Mouse (Mus musculus) embryo, embryonic 10 days (tissue): ENCODE data around the gene Adam22.

Experiments used
- DNase-seq: peaks from one replicate; pipeline ENCODE4 v3.0.0-alpha.2; 2015; ENCODE audit warnings: low spot score

Adam22 gene

DNA sequence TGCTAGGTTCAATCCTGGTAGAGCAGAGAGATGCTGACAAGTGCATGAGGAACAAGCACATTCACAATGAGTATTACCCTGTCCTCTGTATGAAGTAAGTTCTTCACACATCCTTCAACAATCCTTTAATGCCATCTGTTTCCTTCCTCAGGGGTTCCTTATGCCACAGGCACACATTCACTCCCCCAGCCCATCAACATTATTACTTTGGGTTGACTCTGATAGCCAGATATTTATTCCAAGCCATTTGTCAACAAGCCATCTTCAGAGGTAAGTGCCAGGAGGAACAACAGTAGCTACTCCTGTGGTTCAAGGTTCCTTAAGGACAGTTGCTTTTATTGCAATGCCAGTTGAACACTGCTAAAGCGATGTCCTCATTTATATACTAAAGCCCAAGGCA is 216.3 kb downstream of the Adam22 start:
- no peak for DNase-seq

DNA sequence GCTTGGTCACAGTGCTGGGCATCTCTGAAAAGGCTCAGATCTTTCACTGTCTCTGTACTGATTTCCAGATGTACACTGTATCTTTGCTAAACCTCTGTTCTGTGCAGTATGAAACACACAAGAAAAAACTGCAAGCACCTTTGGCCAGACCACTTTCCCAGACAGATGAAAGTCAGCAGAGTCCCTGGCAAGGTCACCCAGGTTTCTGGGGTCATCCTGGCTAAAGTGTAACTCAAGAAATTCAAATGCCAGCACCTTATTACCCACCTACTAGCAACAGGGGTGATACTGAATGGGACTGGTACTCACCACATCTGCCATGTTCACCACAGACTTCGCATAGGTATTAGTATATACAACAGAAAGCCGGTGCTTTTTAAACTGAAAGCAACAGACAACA is 221.8 kb downstream of the Adam22 start:
- DNase-seq, result no peak

DNA sequence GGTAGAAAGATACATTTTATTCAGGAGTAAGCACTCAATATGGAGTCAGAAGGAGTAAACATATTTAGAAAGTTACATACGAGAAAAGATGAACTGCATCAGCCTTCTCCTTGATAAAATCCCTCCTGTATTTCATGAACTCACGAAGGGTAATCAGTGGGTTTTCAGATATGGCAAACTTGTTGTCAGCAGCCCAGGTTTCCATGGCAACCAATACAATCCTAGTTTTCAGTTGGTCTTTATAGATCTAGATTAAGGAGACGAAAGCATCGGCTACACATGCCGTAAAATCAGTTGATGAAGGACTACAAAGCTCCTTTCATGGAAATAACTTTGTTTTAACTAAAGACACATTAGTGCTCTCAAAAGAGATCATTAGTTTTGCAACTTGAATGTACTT is 222.5 kb downstream of the Adam22 start:
- peak; percentile 26 for DNase-seq

DNA sequence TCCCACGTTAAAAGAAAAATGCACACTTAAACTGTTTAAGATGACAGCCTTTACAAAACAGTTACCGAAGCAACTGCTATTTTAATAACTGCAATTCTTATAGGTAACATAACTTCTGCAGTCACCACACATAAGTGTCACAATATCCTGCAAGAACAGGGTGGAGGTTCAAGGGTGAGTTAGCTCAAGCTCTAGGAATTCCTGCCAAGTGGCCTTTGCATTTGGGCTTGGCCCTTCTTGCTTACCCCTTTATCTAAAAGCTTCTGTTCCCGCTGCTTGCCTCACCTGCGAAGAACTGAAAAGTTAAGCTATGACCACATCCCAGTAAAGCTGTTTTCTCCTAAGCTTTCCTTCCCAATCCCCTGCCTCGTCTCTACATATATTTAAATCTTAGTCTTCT is 235.4 kb downstream of the Adam22 start:
- DNase-seq, result no peak

DNA sequence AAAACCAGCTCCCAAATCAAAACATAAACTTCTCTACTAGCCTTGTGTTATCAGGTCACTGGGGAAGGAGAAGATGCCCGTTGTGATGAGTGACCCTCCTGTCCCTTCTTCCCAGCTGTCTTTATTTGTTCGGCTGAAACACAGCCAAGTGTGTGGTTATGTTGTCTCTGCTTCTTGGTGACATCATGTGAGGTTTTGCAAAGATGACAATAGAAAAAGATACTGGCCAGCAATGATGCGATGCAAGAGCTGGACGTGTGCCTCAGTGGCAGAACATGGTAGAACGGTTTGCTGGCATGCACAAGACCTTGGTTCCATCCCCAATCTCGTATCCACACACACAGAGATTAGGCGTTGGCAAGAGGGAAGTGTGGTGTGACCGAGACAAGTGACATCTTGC is 236.0 kb downstream of the Adam22 start:
- DNase-seq, result no peak

DNA sequence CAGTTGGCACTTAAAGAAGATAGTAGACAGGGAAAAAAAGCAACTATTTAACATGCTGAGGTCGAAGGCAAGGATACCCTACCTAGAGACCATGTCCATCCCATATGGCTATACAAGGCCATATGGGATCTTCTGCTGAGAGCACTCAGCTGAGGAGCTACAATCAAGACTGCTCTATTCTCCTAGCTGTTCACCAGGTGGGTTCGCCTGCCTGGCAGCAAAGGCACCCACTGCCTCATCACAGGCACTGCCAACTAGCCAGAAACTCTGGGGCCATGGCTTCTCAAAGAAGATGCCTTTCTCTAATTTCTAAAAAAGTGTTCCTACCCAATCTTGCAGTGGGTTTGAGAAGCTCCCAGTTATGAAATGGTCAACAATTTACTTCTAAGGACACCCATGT is 238.2 kb downstream of the Adam22 start:
- no peak for DNase-seq

DNA sequence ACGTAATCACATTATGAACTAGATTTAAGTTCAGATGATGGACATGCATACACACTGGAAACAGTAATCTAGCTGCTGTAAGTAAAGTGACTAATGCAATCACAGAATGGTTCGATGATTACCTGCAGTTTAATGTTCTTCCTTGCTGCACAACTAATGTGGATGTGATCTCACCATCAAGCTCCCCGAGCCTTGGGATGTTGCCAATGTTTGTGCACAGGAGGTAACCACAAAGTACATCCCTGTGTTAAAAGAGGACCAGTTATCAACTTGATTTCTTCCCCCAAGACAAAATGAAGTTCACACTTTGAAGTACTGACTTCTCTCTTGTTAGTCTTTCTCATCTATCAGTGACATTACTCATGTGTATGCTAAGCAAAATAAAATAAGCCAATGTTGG is 247.0 kb downstream of the Adam22 start:
- DNase-seq, result no peak

DNA sequence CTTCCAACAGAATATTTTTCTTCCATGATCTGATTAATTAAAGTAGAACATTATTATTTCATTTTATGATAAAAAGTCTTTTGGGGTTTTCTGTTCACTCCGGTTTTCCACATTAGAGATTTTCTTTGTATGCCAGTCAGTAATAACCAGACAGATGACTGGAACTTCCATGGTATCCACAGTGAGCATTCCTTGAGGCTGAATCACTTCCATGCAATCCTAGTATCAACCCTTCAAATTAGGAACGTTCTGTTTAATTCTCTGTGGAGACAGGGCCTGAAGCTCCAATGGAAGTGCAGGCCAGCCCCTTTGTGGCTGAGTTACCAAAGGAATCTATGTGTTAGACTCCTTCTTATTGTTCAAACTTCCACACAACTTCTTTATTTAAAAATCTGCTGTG is 247.9 kb downstream of the Adam22 start:
- DNase-seq, result no peak

DNA sequence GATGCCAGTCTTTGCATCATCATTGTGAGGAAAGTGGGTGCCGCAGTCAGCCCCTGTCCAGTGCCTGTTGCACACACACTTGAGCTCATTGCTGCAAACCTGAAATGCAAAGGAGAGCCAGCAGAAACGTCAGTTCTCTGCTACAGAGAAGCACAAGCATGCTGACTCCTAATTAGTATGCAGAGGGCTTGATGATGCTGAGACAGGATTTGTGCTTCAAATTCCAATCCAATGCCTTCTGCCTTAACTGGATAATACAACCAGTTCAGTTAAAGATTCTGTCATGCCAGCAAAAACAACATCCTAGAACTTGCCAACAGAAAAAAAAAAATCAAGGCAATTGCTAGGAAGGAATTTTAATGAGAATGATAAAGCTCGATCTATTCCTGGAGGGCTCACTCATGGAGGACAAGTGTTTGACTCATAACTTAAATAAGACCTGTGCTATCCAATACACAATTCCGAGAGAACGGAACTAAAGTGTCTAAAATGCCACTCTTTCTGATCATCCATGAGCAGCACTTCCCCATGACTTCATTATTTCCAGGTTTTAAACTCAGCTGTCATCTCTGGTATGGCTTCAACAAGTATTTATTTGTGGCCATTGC is 251.3 kb downstream of the Adam22 start:
- no peak for DNase-seq

DNA sequence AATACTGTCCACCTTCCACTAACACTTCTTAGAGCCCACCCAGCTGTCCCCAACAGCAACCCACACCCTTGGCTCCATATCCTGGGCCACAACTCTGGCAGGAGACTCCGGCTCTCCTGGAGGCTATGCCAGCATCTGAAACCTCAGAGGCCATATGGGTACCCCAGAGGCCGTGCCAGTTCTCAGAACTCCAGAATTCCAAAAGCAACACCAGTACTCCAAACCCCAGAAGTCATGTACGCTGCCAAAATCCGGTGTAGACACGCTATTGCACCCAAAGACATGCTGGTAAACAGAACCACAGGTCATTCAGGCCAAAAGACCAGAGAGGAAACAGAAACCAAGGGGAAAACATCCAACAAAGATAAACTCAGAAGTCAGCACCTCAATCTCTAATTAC is 255.7 kb downstream of the Adam22 start:
- no peak for DNase-seq

DNA sequence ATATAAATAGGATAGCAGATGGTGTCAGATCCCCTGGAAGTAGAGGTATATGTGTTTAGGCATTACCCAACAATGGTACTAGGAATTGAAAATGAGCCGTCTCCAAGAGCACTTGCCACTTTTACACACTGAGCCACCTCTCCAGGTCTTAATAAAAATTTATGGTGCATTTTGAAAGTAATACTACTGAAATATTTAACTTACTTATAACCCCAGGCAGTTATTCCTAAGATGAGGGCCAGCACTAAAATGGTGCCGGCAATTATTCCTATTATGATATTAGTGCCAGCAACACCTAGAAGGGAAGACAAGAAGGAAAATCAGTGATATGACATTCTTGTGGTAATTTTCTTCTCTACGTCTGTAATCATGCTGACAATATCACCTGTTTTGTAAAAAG is 256.3 kb downstream of the Adam22 start:
- DNase-seq, result no peak

DNA sequence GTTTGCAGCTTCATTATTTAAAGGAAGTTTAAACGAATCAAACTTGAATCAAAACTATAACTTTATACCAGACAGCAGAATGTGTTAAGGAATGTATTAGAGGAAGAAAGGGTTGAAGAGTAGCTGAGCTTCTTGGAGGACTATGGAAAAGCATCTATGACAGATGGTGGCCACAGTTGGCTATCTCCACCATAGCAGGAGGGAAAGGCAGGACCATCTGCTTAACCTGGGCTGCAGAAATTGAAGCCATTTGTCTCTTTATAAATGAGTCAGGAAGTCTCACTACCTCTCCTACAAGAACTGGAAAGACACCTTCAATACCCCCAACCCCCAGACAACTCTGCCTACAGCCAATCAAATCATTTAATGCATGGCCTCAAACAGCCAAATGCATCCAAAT is 272.3 kb downstream of the Adam22 start:
- DNase-seq, result no peak

DNA sequence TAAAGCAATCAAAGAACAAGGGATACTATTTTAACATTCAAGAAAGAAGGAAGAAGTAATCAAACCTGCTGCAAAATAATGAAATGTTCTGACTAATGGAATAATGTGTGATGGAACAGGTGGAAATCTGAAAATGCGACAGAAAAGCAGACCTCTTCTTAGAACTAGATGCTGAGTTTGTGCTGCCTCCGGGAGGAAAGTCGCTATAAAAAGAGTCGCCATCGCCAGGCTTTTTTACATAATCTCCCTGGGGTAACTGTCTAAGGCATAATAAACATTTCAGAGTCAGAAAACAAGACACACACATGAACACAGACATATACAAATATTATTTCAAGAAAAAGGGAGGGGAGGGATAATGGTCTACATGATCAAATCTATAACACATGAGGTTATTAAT is 273.0 kb downstream of the Adam22 start:
- no peak for DNase-seq

DNA sequence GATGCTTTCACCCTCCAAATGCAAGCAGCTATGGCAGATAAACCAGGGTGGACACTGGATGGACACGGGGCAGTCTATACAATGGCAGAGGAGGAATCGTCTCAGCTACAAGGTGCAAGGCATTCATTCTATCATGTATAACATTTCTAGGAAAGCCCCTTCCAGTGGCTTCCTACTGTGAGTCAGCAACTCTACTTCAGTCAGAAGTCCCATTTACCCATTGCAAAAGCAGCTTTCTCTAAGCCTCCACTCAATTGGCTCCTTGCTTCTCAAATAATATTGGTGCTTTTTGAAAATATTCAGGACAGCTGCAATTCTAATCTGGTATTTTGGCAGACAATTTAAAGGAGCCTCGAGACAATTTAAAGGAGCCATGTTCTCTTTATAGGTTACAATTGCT is 279.8 kb downstream of the Adam22 start:
- no peak for DNase-seq

DNA sequence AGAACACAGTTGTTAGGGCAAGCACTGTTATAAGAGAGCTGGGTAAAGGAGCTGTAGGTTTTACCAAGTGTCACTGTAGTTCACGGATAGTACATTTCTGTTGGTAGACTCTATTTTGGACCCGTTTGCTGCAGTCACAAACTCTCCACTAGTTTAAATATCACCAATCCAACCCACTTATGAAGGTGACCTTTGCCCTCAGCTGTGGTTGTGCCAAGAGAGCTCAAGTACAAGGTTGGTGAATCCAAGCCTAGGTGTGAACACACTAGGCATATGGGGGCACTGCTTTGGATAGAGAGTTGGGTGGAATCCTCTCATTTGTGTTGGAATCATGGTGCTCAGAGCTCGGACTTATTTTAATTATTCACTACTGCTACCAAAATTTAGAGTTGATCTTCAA is 282.3 kb downstream of the Adam22 start:
- DNase-seq, result no peak

DNA sequence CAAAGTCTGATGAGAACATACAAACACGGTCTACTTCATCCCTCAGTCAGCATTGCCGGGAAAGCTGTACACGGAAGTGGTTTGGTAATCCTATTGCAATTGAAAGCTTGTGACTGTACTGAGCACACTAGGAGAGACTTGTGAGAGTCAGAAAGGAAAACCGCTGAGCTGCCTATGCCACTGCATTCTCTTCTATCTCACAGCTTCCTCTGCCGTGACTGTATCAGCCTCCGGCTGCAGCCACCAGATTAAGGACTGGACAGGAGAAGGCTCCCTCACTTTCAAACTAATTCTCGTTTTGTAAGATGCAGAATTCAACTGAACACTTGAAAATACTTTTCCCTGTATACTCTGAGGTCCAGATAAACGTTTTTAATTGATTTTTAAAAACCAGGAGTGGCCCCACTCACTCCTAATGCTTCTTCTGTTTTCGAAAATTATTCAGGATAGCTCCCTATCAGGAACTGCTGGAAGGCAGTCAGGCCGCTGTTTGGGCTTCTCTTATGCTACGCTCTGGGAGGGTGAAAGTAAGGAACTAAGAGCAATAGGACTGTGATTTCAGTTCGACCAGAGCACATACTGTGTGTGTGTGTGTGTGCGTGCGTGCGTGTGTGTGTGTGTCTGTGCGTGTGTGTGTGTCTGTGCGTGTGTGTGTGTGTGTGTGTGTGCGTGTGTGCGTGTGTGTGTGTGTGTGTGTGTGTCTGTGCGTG is 285.0 kb downstream of the Adam22 start:
- no peak for DNase-seq

DNA sequence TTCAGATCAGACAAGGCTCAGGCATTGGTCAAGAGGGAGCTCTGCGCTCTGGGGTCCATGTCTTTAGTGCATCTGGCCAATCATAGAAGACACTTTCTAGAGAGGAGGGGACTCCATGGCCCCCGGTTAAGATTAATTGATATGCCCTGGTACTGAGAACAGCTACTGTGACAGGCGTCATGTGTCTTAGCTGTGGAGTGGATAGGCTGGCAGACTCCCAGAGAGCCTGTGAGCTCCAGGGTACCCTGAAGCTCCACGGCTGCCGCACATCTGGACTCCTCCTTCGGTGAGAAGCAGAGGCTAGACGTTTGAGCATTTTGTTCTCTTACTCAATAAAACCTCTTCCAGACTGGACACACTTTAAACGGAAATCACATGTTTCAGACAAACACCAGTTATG is 290.5 kb downstream of the Adam22 start:
- no peak for DNase-seq

DNA sequence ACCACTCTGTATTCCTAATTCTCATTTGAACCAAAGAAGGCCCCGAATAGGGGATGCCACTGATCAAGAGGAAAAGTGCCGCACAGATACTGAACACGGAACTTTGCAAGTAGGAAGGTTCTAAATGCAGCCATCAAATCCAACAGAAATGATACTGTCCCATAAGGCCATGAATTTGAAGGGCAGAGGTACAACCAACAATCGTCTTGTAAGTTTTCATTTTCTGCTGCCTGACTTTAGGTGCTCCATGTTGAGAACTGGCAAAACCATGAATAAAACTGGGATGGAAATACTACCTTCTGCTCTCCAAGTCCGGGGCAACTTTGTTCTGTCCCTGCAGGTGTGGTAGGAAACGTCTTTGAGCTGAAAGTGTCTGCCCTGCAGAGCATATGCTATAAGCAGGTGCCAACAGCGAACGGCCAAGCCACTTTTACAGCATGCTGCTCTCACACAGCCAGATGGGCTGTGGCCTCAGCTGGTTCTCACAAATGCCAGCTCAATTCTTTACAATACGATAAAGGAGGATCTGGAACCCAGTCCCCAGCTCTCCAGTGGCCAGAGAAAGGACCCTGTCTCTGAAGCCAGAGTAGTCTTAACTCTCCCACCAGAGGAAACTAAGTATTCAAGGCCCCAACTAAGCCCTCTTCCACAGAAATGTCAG is 293.9 kb downstream of the Adam22 start:
- no peak for DNase-seq

DNA sequence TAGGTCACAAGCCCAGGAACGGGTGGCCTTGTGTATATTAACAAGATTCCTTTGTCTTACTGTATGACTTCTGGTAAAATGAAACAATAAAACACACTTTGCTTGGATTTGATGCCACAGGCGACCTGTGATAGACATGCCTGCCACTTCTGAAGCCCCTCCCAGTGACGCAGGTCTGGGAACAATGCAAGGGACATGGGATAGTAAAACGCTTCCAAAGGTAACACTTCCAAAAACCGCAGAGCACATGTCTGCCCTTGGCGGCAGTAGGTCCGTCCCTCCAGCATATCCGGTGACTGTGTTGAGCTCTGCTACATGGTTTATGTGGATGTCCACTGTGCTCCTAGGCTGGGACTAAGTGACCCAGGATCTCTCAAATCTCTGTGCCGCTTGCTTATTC is 294.6 kb downstream of the Adam22 start:
- no peak for DNase-seq

DNA sequence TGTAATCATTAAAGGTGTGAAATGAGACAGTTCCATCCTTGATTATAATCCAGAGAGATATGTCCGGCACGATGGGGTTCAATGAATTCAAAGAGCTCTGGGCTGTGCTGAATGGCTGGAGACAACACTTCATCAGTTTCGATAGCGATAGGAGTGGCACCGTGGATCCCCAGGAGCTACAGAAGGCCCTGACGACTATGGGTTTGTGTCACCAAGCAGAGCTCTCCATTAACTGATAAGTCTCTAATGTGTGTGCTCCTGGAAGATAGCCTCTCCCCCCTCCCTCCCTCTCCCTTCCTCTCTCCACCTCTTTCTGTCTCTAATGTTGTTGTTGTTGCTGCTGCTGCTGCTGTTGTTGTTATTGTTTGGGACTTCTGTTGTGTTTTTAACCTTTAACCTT is 304.8 kb downstream of the Adam22 start:
- DNase-seq, result no peak

DNA sequence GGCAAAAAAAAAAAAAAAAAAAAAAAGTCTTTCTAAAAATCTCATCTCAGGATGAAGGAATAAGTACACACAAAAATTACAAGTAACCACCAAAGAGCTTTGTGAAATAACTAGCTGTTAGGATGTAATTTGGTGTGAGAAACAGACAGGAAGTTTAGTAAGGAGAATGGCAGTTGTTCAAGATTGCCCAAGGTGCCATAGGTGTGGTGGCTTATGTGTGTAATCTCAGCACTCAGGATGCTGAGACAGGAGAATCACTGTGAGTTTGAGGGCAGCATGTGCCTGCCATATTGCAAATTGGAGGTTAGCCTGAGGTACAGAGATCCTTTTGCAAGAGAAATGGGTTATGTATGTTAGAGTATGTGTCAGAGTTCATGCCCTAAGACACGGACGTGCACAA is 305.5 kb downstream of the Adam22 start:
- DNase-seq, result no peak

DNA sequence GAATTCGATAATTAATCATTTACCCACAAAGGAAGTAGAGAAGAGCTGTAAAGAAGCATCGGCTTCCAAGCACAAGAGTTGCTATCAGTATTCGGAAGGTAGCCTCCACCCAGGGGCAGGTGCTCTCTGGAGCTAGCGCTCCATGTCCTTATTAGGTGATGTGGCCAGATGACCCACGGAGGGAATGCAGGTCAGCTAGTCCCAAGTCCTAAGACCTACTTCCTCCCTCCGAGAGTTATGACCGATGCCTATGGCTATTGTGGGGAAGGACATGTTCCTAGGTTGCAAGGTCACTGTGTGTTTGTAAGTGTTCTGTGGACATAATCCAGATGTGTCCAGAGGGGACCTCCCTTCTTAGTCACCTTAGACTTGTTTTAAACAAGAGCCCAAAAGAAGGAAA is 309.9 kb downstream of the Adam22 start:
- DNase-seq, result no peak

DNA sequence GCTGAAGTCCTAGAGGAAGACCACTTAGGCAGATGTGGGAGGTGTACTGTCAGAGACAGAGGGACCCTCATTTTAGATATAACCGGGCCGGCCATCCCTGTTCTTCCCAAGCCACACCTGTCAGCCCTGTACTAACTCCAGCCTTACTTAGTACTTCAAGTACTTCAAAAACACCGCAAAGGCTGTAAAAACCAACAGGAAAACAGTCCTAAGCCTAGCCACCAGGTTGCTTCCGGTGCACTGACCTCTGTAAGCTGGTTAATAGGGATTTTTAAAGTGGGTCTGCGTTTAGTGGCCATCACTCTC is 311.0 kb downstream of the Adam22 start:
- DNase-seq, result peak; percentile 6
